Mouse (Mus musculus) B cell, adult 62 days (primary cell): ENCODE results near the gene Stip1. TPM values are rescaled to one million over a fixed set of nuclear protein-coding genes. Genes with fewer than 3 reads are reported as not detected.

Experiments used
- total RNA-seq: library from RNA; stranded (reverse); gene quantifications from 4 replicates; pipeline ENCODE4 v1.2.4, GENCODE M21; 2023

Stip1 gene
- 97.1 to 124 TPM (median 114 TPM) in 4 replicates for total RNA-seq

GRCm38 (mm10) chr19:7039841-7040636, at the start of gene Stip1:
TSS of gene Stip1 (minus strand) at chr19:7039967.

GRCm38 (mm10) chr19:7056248-7057087, 16.7 kb upstream of the Stip1 start, which contains the start of gene Macrod1:
TSS of gene Macrod1 (plus strand) at chr19:7056810.

GRCm38 (mm10) chr19:7019191-7019590, 20.6 kb downstream of the Stip1 start, which contains the start of gene Fermt3:
TSS of gene Fermt3 (minus strand) at chr19:7019469.

GRCm38 (mm10) chr19:6996006-6996405, 43.8 kb downstream of the Stip1 start, which contains the start of the genes Nudt22 and Trpt1:
TSS of gene Nudt22 (minus strand) at chr19:6996117.
TSS of gene Trpt1 (plus strand) at chr19:6996131.

GRCm38 (mm10) chr19:6992011-6992858, 47.5 kb downstream of the Stip1 start, which contains the start of gene Dnajc4:
TSS of gene Dnajc4 (minus strand) at chr19:6992572.

GRCm38 (mm10) chr19:6987061-6987903, 52.5 kb downstream of the Stip1 start, which contains the start of gene Vegfb:
TSS of gene Vegfb (minus strand) at chr19:6987651.

GRCm38 (mm10) chr19:6980381-6981093, 59.2 kb downstream of the Stip1 start, which contains the start of gene Fkbp2:
TSS of gene Fkbp2 (minus strand) at chr19:6980501.

GRCm38 (mm10) chr19:6975537-6976521, 63.9 kb downstream of the Stip1 start, which contains the start of gene Plcb3:
TSS of gene Plcb3 (minus strand) at chr19:6976470.

GRCm38 (mm10) chr19:6974211-6975205, 65.3 kb downstream of the Stip1 start, which contains the start of gene Ppp1r14b:
TSS of gene Ppp1r14b (plus strand) at chr19:6974968.

Other genes starting within 250 kb of the Stip1 start
- gene Rps6ka4, start 199.3 kb downstream of the Stip1 start, total RNA-seq = 26.5 to 33.1 TPM (median 30.8 TPM) in 4 replicates
- 19.8 to 33.4 TPM (median 24.6 TPM) in 4 replicates for gene Ccdc88b, start 181.8 kb downstream of the Stip1 start, total RNA-seq
- 134 to 168 TPM (median 150 TPM) in 4 replicates for gene Trmt112, start 130.3 kb downstream of the Stip1 start, total RNA-seq
- 87.1 to 92.5 TPM (median 92.1 TPM) in 4 replicates for gene Prdx5, start 129.9 kb downstream of the Stip1 start, total RNA-seq
- gene Esrra, start 118.2 kb downstream of the Stip1 start, total RNA-seq = 51.8 to 58.5 TPM (median 55.3 TPM) in 4 replicates
- not detected in 4 replicates for gene Catsperz, start 114.6 kb downstream of the Stip1 start, total RNA-seq
- 1.0 TPM in 1 of 4 replicates, not detected in the others for gene Kcnk4, start 105.5 kb downstream of the Stip1 start, total RNA-seq
- gene Bad, start 98.1 kb downstream of the Stip1 start, total RNA-seq = 9.9 to 10.3 TPM (median 10.1 TPM) in 4 replicates
- 17.0 to 21.0 TPM (median 18.9 TPM) in 4 replicates for gene Gpr137, start 97.5 kb downstream of the Stip1 start, total RNA-seq
- 65.3 to 101 TPM (median 80.8 TPM) in 4 replicates for gene Ppp1r14b, start 65.0 kb downstream of the Stip1 start, total RNA-seq
- gene Plcb3, start 63.5 kb downstream of the Stip1 start, total RNA-seq = 14.9 to 17.9 TPM (median 17.1 TPM) in 4 replicates
- gene Fkbp2, start 59.5 kb downstream of the Stip1 start, total RNA-seq = 23.9 to 26.2 TPM (median 24.8 TPM) in 4 replicates
- 14.5 to 20.1 TPM (median 17.1 TPM) in 4 replicates for gene Vegfb, start 52.3 kb downstream of the Stip1 start, total RNA-seq
- 23.3 to 28.0 TPM (median 24.6 TPM) in 4 replicates for gene Dnajc4, start 47.4 kb downstream of the Stip1 start, total RNA-seq
- gene Nudt22, start 43.9 kb downstream of the Stip1 start, total RNA-seq = 3.6 to 5.8 TPM (median 3.9 TPM) in 4 replicates
- gene Trpt1, start 43.8 kb downstream of the Stip1 start, total RNA-seq = 4.9 to 6.3 TPM (median 5.6 TPM) in 4 replicates
- 174 to 177 TPM (median 177 TPM) in 4 replicates for gene Fermt3, start 20.5 kb downstream of the Stip1 start, total RNA-seq
- gene Macrod1, start 16.8 kb upstream of the Stip1 start, total RNA-seq = 5.2 to 8.4 TPM (median 6.8 TPM) in 4 replicates
- 0.09 TPM in 1 of 4 replicates, not detected in the others for gene Flrt1, start 65.8 kb upstream of the Stip1 start, total RNA-seq
- gene Otub1, start 166.3 kb upstream of the Stip1 start, total RNA-seq = 132 to 147 TPM (median 146 TPM) in 4 replicates
- 310 to 323 TPM (median 315 TPM) in 4 replicates for gene Cox8a, start 177.6 kb upstream of the Stip1 start, total RNA-seq
- gene Naa40, start 201.2 kb upstream of the Stip1 start, total RNA-seq = 50.2 to 60.6 TPM (median 57.0 TPM) in 4 replicates
- gene Rcor2, start 227.4 kb upstream of the Stip1 start, total RNA-seq = 1.8 to 3.9 TPM (median 1.9 TPM) in 4 replicates